Mouse (Mus musculus): ENCODE results near the gene Iqcf5. TPM values are rescaled to one million over a fixed set of nuclear protein-coding genes. Genes with fewer than 3 reads are reported as not detected.

Gene Iqcf5
- polyA plus RNA-seq, 1 experiment from 2014 or later: not detected

- DNase-seq (ENCODE audit: low spot score): peak; percentile 100
- Histone ChIP-seq H3K9me3 (replicated peaks; ENCODE audit: control insufficient read depth, low read length) (no peaks in the 10 kb centered on the region), H3K4me2 (ENCODE audit: low read length) (peak within 1 kb of the TSS; percentile 75), H3K27me3 (replicated peaks; ENCODE audit: control insufficient read depth, insufficient read depth, low read length) (no peaks in the 10 kb centered on the region), H3K9ac (ENCODE audit: low read length) (peak within 1 kb of the TSS; percentile 58), H3K27ac (ENCODE audit: low read depth, low read length) (no peak within 1 kb of the TSS), H3K36me3 (ENCODE audit: control insufficient read depth, insufficient read depth, low read length) (peaks cover 21% of the 10 kb centered on the region), H3K4me1 (ENCODE audit: control insufficient read depth, insufficient read depth, low read length) (peaks cover 7% of the 10 kb centered on the region; the same call in 1 of the 2 replicates), H3K4me3 (ENCODE audit: low read depth, low read length) (peak within 1 kb of the TSS; percentile 66)
- under 1% methylated on average over 41 of the region's 41 CpGs for WGBS
- peak; percentile 99 for ATAC-seq
Observed at GRCm38 (mm10) chr9:106476924-106477484, 37.4 kb upstream of the Iqcf5 start, which contains the start of gene Parp3. Gene Parp3, minus strand, starts transcription at chr9:106476949.

- H3K27ac ChIP-seq (ENCODE audit: low read depth, low read length): no peak overlapping the region
- H3K9ac ChIP-seq (ENCODE audit: low read length): peak overlapping the region; percentile 58
- WGBS: 4% methylated on average over 16 of the region's 16 CpGs
- DNase-seq (ENCODE audit: low spot score) (no peak), ATAC-seq (no peak; the same call in 1 of the 2 replicates)
- H3K4me2 ChIP-seq (ENCODE audit: low read length): peak overlapping the region; percentile 75
- peaks cover 7% of the 10 kb centered on the region; the same call in 1 of the 2 replicates for H3K4me1 ChIP-seq (ENCODE audit: control insufficient read depth, insufficient read depth, low read length)
- no peaks in the 10 kb centered on the region for H3K9me3 ChIP-seq (replicated peaks; ENCODE audit: control insufficient read depth, low read length)
- peaks cover 24% of the 10 kb centered on the region for H3K36me3 ChIP-seq (ENCODE audit: control insufficient read depth, insufficient read depth, low read length)
- no peaks in the 10 kb centered on the region for H3K27me3 ChIP-seq (replicated peaks; ENCODE audit: control insufficient read depth, insufficient read depth, low read length)
- peak overlapping the region; percentile 66 for H3K4me3 ChIP-seq (ENCODE audit: low read depth, low read length)
Observed at GRCm38 (mm10) chr9:106477649-106478048, 36.7 kb upstream of the Iqcf5 start.

- Histone ChIP-seq H3K4me1 (ENCODE audit: control insufficient read depth, insufficient read depth, low read length) (peaks cover 7% of the 10 kb centered on the region; the same call in 1 of the 2 replicates), H3K9ac (ENCODE audit: low read length) (peak overlapping the region; percentile 58), H3K4me2 (ENCODE audit: low read length) (peak overlapping the region; percentile 75), H3K36me3 (ENCODE audit: control insufficient read depth, insufficient read depth, low read length) (peaks cover 29% of the 10 kb centered on the region), H3K4me3 (ENCODE audit: low read depth, low read length) (peak overlapping the region; percentile 66), H3K27me3 (replicated peaks; ENCODE audit: control insufficient read depth, insufficient read depth, low read length) (no peaks in the 10 kb centered on the region), H3K27ac (ENCODE audit: low read depth, low read length) (no peak overlapping the region), H3K9me3 (replicated peaks; ENCODE audit: control insufficient read depth, low read length) (no peaks in the 10 kb centered on the region)
- ATAC-seq (no peak), DNase-seq (ENCODE audit: low spot score) (no peak)
- WGBS: 84% methylated on average over 9 of the region's 9 CpGs
Observed at GRCm38 (mm10) chr9:106478101-106478500, 36.3 kb upstream of the Iqcf5 start.

- Histone ChIP-seq H3K9ac (ENCODE audit: low read length) (no peak overlapping the region), H3K9me3 (replicated peaks; ENCODE audit: control insufficient read depth, low read length) (no peaks in the 10 kb centered on the region), H3K27me3 (replicated peaks; ENCODE audit: control insufficient read depth, insufficient read depth, low read length) (no peaks in the 10 kb centered on the region), H3K36me3 (ENCODE audit: control insufficient read depth, insufficient read depth, low read length) (peaks cover 51% of the 10 kb centered on the region), H3K4me3 (ENCODE audit: low read depth, low read length) (no peak overlapping the region), H3K4me2 (ENCODE audit: low read length) (no peak overlapping the region), H3K27ac (ENCODE audit: low read depth, low read length) (no peak overlapping the region), H3K4me1 (ENCODE audit: control insufficient read depth, insufficient read depth, low read length) (peaks cover 7% of the 10 kb centered on the region; the same call in 1 of the 2 replicates)
- ATAC-seq (no peak), DNase-seq (ENCODE audit: low spot score) (no peak)
- WGBS: 96% methylated on average over 7 of the region's 7 CpGs
Observed at GRCm38 (mm10) chr9:106480541-106480940, 33.8 kb upstream of the Iqcf5 start.

- WGBS: 95% methylated on average over 15 of the region's 15 CpGs
- H3K4me1 ChIP-seq (ENCODE audit: control insufficient read depth, insufficient read depth, low read length): peaks cover 7% of the 10 kb centered on the region; the same call in 1 of the 2 replicates
- no peak for ATAC-seq
- no peak overlapping the region for H3K9ac ChIP-seq (ENCODE audit: low read length)
- no peak overlapping the region for H3K27ac ChIP-seq (ENCODE audit: low read depth, low read length)
- no peak overlapping the region for H3K4me2 ChIP-seq (ENCODE audit: low read length)
- no peak overlapping the region for H3K4me3 ChIP-seq (ENCODE audit: low read depth, low read length)
- H3K9me3 ChIP-seq (replicated peaks; ENCODE audit: control insufficient read depth, low read length): no peaks in the 10 kb centered on the region
- H3K36me3 ChIP-seq (ENCODE audit: control insufficient read depth, insufficient read depth, low read length): peaks cover 57% of the 10 kb centered on the region
- DNase-seq (ENCODE audit: low spot score): no peak
- H3K27me3 ChIP-seq (replicated peaks; ENCODE audit: control insufficient read depth, insufficient read depth, low read length): no peaks in the 10 kb centered on the region
Observed at GRCm38 (mm10) chr9:106481075-106481474, 33.3 kb upstream of the Iqcf5 start.

GRCm38 (mm10) chr9:106481676-106482075 is 32.7 kb upstream of the Iqcf5 start:
- Histone ChIP-seq H3K4me2 (ENCODE audit: low read length) (no peak overlapping the region), H3K9ac (ENCODE audit: low read length) (no peak overlapping the region), H3K4me1 (ENCODE audit: control insufficient read depth, insufficient read depth, low read length) (peaks cover 7% of the 10 kb centered on the region; the same call in 1 of the 2 replicates), H3K36me3 (ENCODE audit: control insufficient read depth, insufficient read depth, low read length) (peaks cover 57% of the 10 kb centered on the region), H3K4me3 (ENCODE audit: low read depth, low read length) (no peak overlapping the region), H3K27ac (ENCODE audit: low read depth, low read length) (no peak overlapping the region), H3K9me3 (replicated peaks; ENCODE audit: control insufficient read depth, low read length) (no peaks in the 10 kb centered on the region), H3K27me3 (replicated peaks; ENCODE audit: control insufficient read depth, insufficient read depth, low read length) (no peaks in the 10 kb centered on the region)
- no peak for DNase-seq (ENCODE audit: low spot score)
- no peak for ATAC-seq
- WGBS: 92% methylated on average over 13 of the region's 13 CpGs

- DNase-seq (ENCODE audit: low spot score) (no peak), ATAC-seq (no peak)
- Histone ChIP-seq H3K9me3 (replicated peaks; ENCODE audit: control insufficient read depth, low read length) (no peaks in the 10 kb centered on the region), H3K27ac (ENCODE audit: low read depth, low read length) (no peak overlapping the region), H3K36me3 (ENCODE audit: control insufficient read depth, insufficient read depth, low read length) (peaks cover 57% of the 10 kb centered on the region), H3K4me3 (ENCODE audit: low read depth, low read length) (no peak overlapping the region), H3K9ac (ENCODE audit: low read length) (no peak overlapping the region), H3K4me1 (ENCODE audit: control insufficient read depth, insufficient read depth, low read length) (peaks cover 6% of the 10 kb centered on the region; the same call in 1 of the 2 replicates), H3K27me3 (replicated peaks; ENCODE audit: control insufficient read depth, insufficient read depth, low read length) (no peaks in the 10 kb centered on the region), H3K4me2 (ENCODE audit: low read length) (no peak overlapping the region)
- 94% methylated on average over 17 of the region's 17 CpGs for WGBS
Observed at GRCm38 (mm10) chr9:106482578-106483115, 31.7 kb upstream of the Iqcf5 start.

GRCm38 (mm10) chr9:106483136-106483535 is 31.2 kb upstream of the Iqcf5 start:
- Histone ChIP-seq H3K4me2 (ENCODE audit: low read length) (no peak overlapping the region), H3K36me3 (ENCODE audit: control insufficient read depth, insufficient read depth, low read length) (peaks cover 57% of the 10 kb centered on the region), H3K27ac (ENCODE audit: low read depth, low read length) (no peak overlapping the region), H3K9me3 (replicated peaks; ENCODE audit: control insufficient read depth, low read length) (no peaks in the 10 kb centered on the region), H3K9ac (ENCODE audit: low read length) (no peak overlapping the region), H3K4me3 (ENCODE audit: low read depth, low read length) (no peak overlapping the region), H3K4me1 (ENCODE audit: control insufficient read depth, insufficient read depth, low read length) (0 out of 2 replicates have a peak, but pooled peaks cover 1% of the 10 kb centered on the region), H3K27me3 (replicated peaks; ENCODE audit: control insufficient read depth, insufficient read depth, low read length) (no peaks in the 10 kb centered on the region)
- DNase-seq (ENCODE audit: low spot score) (no peak), ATAC-seq (no peak)
- WGBS: 97% methylated on average over 10 of the region's 10 CpGs

GRCm38 (mm10) chr9:106483606-106484005 is 30.8 kb upstream of the Iqcf5 start:
- H3K9me3 ChIP-seq (replicated peaks; ENCODE audit: control insufficient read depth, low read length): no peaks in the 10 kb centered on the region
- no peak for ATAC-seq
- no peak overlapping the region for H3K9ac ChIP-seq (ENCODE audit: low read length)
- no peak overlapping the region for H3K4me3 ChIP-seq (ENCODE audit: low read depth, low read length)
- H3K27ac ChIP-seq (ENCODE audit: low read depth, low read length): no peak overlapping the region
- no peaks in the 10 kb centered on the region for H3K4me1 ChIP-seq (ENCODE audit: control insufficient read depth, insufficient read depth, low read length)
- DNase-seq (ENCODE audit: low spot score): no peak
- H3K4me2 ChIP-seq (ENCODE audit: low read length): no peak overlapping the region
- H3K27me3 ChIP-seq (replicated peaks; ENCODE audit: control insufficient read depth, insufficient read depth, low read length): no peaks in the 10 kb centered on the region
- H3K36me3 ChIP-seq (ENCODE audit: control insufficient read depth, insufficient read depth, low read length): peaks cover 57% of the 10 kb centered on the region
- WGBS: 94% methylated on average over 17 of the region's 17 CpGs
